Mouse (Mus musculus) gastrocnemius, postnatal 4 days (tissue): ENCODE measurements around the gene BC024978. TPM values are rescaled to one million over a fixed set of nuclear protein-coding genes. Genes with fewer than 3 reads are reported as not detected.
"Not testable (repeated sequence)": the region's sequence is repeated elsewhere in the genome, so short reads cannot be mapped to it uniquely, and the experiment has no call there.

ENCODE experiments used
- DNase-seq, 2 experiments: peaks; one replicate each; pipeline ENCODE4 v3.0.0; 2021 to 2022; ENCODE audit warnings: low spot score in 2 of 2, mixed read lengths in 2 of 2
- total RNA-seq, 2 experiments: library from RNA; stranded (reverse); gene quantifications; 2 replicates each; pipeline ENCODE4 v1.2.3; 2021

Gene BC024978
- total RNA-seq, 2 experiments from 2014 or later: 12.3 to 12.6 TPM

- DNase-seq: no peak
These were observed 26.4 kb downstream of the BC024978 start for GRCm38 (mm10) chr7:27221939-27222338.

DNA sequence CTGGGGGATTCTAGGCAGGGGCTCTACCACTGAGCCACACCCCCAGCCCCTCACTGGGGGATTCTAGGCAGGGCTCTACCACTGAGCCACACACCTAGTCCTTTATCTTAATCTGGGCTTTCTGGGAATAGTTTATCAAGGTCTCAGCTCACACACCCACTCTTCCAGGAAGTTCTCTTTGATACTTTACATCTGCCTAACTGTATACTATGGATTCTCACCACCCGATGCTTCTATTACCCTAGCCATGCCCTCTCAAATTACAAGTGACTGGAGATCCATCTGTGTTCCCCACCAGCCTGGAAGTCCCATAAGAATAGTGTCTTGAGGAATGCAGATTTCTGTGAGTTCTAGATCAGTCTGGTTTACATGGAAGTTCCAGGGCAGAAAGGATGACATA is 27.0 kb downstream of the BC024978 start:
- DNase-seq: no peak

DNA sequence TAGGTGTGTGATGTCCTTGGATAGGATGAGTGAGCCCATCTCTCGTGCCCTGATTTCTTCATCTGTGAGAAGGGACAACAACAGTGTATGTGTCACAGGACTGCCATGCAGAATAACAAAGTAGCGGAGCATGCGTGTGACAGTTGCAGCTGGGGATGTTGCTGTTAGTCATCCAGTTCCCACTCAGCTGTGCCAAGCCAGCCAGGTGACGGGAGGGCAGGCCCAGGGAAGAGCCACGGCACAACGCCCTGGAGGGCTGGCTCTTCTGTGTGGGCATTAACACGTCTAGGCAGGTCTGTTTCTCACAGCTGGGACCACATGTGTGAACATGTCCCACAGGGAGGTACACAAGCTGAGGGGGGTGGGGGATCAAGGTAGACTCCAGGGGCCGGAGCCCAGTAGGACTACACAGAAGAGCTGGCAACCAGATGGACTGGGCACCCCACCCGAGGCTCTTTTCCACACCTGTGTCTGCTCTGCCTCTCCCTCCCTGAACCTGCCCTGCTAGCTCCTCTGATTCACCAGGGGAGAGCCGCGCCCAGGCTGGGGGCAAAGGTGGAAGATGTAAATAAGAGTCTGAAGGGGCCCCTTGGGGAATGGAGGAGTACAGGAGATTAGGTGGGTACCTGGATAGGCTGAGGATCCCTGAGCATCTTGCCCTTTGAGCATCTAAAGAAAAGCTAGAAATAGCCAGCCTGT is 29.4 kb downstream of the BC024978 start:
- peak in 1 of 2 experiments; percentile 20 for DNase-seq

DNA sequence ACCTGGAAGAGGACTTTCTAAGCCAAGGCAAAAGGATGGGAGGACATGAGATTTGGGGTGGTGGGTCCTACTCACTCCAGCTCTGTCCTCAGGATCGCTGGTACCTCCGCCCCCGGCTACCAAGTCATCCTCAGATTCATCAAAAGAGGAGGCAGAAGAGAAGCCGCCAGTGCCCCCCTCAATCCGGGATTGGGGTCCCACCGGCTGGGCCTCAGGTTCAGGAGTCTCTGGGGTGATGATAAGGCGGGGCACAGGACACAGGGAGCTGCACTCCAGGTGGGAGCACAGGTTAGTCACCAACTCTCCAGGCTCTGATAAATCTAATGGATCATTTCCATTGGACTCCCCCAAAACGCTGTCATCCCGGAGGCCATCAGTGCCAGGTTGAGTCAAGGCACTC is 31.7 kb downstream of the BC024978 start:
- DNase-seq: no peak

DNA sequence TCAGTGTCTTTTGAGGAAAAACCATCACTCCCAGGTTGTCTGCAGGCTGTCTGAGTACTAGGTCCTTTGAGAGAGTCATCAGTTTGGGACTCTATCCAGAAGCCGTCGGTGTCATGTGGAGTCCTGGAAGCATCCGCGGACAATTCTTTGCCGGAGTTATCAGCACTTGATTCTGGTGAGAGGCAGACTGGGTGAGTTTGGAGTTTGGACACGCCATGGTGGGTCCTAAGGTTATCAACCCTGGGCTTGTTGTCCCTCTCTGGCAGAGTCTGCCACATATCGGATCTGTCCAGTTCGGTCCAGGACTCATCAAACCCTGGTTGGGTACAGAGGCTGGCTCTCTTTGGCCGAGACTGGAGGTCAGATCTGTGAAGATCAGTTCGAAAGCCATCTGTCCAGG is 32.1 kb downstream of the BC024978 start:
- no peak for DNase-seq

- peak; percentile 82 to 92 for DNase-seq
These were observed 32.8 kb downstream of the BC024978 start, which contains the start of gene Itpkc for GRCm38 (mm10) chr7:27228281-27228821. Itpkc (minus strand) TSS chr7:27228661.

DNA sequence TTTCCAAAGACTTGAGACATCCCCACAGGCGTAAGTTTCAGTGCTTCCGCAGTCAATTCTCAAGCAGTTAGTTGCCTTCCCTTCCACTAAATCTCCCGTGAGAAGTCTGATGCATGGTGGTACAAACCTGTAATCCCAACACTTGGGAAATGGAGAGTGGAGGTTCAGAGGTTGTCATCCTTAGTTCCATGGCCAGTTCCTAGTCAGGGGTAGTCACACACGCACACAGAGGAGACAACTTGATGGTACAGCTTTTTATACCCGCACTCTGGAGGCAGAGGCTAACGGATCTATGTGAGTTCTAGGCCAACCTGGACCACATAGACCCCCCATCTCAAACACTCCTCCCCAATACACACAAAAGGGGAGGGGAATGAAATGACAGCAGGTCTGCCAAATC is 33.3 kb downstream of the BC024978 start:
- no peak for DNase-seq

DNA sequence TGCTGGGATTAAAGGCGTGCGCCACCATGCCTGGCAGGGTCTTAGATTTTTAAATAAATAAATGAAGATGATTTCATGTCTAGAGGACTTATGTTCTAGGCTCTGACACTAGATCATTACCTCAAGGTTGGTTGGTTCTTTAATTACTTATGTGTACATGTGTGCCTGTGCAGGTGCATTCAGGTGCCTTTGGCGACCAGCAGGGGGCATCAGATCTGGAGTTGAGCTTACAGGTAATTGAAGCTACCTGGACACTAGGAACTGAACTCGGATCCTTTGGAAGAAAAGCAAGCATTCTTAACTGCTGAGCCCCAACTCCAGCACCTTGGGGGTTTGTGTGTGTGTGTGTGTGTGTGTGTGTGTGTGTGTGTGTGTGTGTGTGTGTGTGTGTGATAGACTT is 35.2 kb downstream of the BC024978 start:
- no peak for DNase-seq

DNA sequence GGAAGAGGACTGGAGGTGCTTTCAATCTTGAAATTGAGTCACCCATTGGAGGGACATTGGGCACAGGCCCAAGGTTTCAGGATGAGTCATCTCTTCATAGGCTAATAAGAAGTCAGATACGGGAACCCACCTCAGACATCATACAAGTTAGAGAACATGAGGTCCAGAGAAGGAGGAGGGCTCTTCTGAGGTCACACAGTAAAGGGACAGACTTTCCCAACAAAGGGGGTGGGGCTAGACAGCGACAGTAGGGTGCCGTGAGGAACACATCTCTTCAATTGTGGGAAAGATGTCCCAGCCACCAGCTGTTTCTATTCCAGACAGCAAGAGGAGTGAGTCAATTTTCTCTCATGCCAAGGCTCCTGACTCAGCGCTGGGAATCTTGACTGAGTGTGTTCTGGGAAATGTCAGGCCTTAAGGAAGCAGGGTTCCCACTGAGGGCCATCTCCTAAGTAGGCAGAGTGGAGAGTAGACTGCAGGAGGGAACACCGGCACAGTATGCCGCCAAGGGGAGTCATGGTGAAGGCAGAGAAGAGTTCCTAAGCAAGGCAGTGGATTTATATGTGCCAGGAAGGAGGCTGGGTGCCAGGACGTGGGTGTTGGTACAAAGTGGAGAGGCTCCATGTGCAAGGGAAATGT is 36.2 kb downstream of the BC024978 start:
- DNase-seq: no peak

DNA sequence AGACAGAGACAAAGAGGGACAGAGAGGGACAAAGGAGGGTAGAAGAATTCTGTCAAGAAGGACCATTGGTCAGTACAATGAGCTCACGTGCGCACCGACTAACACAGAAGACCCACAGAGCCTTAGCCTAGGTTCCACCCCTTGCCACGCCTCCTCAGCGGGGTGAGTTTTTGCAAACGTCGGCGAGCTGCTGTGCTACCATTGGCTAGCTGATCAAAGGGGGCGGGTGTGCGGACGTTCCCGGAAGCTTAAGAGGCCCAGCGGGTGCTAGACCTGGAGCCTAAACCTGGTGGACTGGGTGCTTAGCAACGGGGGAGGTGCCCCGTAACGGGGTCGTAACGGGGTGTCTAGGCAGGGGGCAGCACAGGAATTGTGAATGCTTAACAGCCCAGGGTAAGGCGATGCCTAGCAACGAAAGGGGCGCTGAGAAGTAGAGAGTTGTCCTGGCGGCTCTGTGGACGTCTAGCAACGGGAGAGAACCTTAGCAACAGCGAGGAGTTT is 37.2 kb downstream of the BC024978 start, which contains the start of gene Coq8b:
TSS of gene Coq8b (plus strand) at position 243 of the 501 bp plus-strand sequence.
- peak; percentile 78 to 92 for DNase-seq

- DNase-seq: no peak
These were observed 37.7 kb downstream of the BC024978 start for GRCm38 (mm10) chr7:27233300-27233699.

DNA sequence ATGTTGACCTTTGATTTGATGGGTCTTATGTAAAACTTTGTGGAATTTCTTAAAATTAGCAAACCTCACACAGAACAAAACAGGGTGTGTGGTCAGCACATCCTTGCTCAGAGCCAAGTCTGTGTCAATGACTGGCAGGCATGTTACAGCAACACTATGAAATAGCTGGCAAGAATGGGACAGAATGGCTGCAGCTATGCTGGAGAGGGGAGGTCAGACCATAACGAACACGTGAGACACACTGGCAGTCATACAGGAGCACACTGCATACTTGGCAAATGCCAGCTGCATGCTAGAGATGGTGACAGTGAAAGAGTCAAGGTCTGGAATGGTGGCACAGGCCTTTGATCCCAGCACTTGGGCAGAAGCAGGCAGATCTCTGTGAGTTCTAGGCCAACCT is 40.1 kb downstream of the BC024978 start:
- no peak for DNase-seq

DNA sequence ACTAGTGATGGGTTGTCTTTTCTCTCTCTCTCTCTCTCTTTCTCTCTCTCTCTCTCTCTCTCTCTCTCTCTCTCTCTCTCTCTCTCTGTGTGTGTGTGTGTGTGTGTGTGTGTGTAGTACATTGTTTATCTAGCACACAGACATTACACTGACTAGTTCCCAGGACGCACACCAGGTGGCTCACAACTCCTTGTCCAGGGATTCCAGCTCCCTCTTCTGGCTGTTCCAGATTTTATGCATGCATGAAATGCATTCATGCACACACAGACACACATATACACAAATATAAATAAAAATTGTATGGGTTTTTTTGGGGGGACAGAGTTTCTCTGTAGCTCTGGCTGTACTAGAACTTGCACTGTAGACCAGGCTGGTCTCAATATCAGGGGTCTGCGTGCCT is 41.9 kb downstream of the BC024978 start:
- no peak for DNase-seq

DNA sequence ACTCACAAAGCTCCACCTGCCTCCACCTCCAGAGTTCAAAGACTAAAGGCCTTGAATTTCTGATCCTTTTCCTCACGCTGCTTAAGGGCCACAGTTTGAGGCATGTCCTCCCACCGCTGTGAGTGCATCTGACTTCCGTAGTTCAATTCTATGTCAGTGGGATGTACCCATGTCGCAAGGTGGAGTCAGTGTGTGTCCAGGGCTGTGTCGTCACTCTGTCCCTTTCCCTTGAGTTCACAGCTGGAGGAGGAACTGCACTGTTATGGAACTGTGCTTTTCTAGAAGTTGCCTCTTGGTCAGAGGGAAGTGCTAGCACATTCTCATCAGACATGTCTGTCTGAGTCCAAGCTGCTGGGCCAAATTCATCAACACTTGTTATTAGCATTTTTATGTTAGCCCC is 43.0 kb downstream of the BC024978 start:
- DNase-seq: no peak

DNA sequence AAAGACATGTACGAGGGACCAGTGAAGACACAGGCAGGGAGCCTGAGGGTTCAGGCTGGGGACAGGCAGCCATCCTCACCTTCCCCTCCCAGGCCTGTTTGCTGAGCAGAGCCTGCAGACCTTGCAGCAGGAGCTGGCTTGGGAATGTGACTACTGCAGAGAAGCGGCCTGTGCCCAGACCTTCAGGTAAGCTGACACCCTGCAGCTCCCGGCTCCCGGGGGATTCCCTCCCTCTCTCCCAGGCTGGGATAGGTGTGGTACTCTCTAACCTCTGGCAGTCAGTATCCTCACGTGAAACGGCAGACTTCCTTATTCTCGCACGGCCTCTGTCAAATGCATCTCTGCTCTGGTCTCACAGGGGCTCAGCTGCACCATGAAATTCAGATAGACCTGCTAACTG is 47.6 kb downstream of the BC024978 start:
- no peak for DNase-seq

DNA sequence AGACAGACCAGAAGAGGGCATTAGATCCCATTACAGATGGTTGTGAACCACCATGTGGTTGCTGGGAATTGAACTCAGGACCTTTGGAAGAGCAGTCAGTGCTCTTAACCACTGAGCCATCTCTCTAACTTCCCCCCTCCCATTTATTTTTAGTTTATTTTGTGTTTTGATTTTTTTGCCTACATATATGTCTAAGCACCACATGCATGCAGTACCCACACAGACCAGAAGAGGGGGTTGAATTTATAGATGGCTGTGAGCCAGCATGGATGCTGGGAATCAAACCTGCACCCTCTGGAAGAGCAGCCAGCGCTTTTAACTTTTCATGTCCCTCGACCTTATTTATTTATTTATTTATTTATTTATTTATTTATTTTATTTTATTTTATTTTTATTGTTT is 48.5 kb downstream of the BC024978 start:
- not testable (repeated sequence) for DNase-seq

GRCm38 (mm10) chr7:27249146-27249545 is 53.6 kb downstream of the BC024978 start:
- DNase-seq: no peak

DNA sequence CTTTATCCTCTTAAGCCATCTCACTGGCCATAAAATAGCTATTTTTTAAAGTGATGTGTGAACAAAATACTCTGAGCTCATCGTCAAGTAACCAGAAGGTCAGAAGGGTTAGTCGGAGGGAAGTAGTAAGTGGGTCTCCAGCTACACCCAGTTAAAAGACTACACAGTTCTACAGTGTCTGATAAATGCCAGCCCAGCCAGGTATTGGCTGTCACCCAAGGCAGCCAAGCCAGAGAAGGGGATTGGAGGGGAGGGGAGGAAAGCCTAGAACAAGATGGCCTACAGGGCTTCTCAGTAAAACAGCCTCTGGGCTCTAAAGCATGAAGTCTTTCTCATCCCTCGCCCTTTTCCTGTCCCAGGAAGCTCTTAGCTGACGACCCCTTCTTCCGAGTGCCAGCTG is 54.3 kb downstream of the BC024978 start:
- no peak for DNase-seq

DNA sequence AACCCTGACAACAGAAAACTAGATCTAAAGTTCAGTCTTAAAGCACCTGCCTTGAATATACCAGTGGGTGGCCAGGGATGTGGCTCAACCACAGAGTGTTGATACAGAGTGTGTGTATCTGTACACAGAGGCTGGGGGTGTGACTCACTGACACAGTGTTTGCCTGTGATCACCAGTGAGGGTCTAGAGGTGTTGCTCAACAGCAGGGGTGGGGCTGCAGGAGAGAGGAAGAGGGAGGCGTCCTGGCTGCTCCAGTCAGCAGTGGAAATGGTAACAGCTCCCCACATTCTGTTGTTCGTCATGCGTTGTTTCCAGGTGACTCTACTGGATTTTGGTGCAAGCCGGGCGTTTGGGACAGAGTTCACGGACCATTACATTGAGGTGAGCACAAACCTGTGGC is 56.4 kb downstream of the BC024978 start:
- no peak for DNase-seq

DNA sequence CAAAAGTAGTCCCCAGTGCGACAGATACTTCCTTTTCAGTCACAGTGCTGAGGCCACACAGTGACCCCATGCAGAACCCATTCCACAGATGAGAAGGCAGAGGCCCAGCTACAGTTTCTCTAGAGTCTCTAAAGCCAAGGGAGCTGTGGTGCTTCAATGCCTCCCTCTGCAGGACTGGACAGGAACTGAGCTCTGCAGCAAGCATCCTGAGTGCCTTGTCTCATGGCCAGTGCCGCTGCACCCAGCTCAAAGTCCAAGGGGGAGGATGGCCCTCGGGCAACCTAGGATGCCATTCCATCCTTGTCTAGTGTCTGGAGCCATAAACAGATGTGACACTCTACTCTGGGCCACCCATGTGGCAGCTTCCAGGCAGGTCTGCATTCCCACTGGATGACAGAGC is 60.1 kb downstream of the BC024978 start:
- DNase-seq: no peak

DNA sequence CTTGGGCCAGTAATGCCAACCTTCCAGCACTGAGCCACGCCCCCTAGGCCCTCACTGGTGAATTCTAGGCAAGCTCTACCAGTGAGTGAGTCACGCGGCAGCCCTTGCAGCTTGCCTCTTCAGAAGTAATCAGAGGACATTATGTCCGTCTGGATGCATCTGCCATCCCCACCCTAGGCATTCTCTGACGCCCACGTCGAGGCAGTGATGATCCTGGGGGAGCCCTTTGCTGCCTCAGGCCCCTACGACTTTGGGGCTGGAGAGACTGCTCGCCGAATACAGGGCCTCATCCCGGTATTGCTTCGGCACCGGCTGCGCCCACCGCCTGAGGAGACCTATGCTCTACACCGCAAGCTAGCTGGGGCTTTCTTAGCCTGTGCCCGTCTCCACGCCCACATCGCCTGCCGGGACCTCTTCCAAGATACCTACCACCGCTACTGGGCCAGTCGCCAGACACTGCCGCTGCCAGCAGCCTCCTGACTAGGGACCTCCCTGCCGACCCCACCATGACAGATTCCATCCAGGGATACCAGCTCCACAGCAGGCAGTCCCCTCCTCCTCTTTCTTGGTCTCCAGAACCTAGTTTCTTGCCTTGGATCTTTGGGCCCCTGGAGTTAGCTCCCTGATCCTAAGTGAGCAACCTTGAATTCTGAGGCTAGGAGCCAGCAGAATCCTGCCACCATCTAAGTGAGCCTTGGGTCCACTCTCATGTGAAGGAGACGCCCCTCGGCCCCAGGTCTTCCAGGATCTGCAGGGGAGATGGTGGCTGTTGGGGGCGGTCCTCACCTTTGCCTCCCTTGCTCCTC is 61.7 kb downstream of the BC024978 start:
- DNase-seq: peak in 1 of 2 experiments; percentile 43

GRCm38 (mm10) chr7:27257852-27258204 is 62.2 kb downstream of the BC024978 start:
- no peak for DNase-seq
